Mouse (Mus musculus): ENCODE measurements around the gene Trem2.

DNA sequence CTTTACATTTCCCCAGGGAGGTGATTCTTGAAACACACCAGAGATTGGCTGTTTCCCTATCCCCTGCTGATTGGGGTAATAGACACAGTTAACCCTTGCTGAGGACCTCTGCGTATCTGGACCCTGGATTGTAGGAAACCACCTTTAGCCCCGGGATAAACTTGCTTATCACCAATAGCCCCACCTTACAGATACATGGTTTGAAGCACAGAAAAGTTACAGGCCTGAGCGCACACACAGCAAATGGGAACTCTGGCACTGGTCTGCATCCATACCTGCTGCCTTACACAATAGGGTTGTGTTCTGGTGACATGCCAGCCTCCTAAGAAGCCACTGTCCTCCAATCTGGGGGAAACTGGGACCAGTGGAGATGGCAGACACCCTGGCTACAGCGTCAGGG, 377 bp upstream of the Trem2 start:
- TF ChIP-seq POLR2A (IDR thresholded peaks at IDR 0.05; ENCODE audit: insufficient read length, low read depth) = no peak
- no peak for TF ChIP-seq CEBPB (IDR thresholded peaks at IDR 0.05; ENCODE audit: insufficient read depth, poor library complexity, severe bottlenecking)
- no peak for TF ChIP-seq TCF3 (IDR thresholded peaks at IDR 0.05; ENCODE audit: insufficient read length, low read depth)
- TF ChIP-seq POLR2AphosphoS2 (IDR thresholded peaks at IDR 0.05; ENCODE audit: insufficient read length, low read depth) = no peak
- TF ChIP-seq MAX (IDR thresholded peaks at IDR 0.05; ENCODE audit: low read depth) = no peak
- TF ChIP-seq USF1 (IDR thresholded peaks at IDR 0.05; ENCODE audit: low read depth) = no peak
- no peak for TF ChIP-seq TCF12 (IDR thresholded peaks at IDR 0.05; ENCODE audit: insufficient read depth, poor library complexity, severe bottlenecking)
- no peak for TF ChIP-seq MYOD1 (IDR thresholded peaks at IDR 0.05; ENCODE audit: control insufficient read depth in 1 of 3, insufficient read length in 2 of 3, low read depth in 2 of 3)
- TF ChIP-seq E2F4 (IDR thresholded peaks at IDR 0.05; ENCODE audit: insufficient read depth) = no peak
- no peak for TF ChIP-seq REST (IDR thresholded peaks at IDR 0.05; ENCODE audit: insufficient read depth, insufficient read length)
- TF ChIP-seq MYOG (IDR thresholded peaks at IDR 0.05; ENCODE audit: control insufficient read depth in 1 of 3, insufficient read depth in 1 of 3, insufficient read length in 2 of 3, low read depth in 2 of 3) = no peak

Data from myocyte (in vitro differentiated cells).